Mouse (Mus musculus) MEL (cell line): ENCODE measurements around the gene Rad51d. TPM values are rescaled to one million over a fixed set of nuclear protein-coding genes. Genes with fewer than 3 reads are reported as not detected.

Experiments
- DNase-seq: peaks from one replicate; pipeline ENCODE4 v3.0.0; 2011; ENCODE audit warnings: low read depth, low spot score
- H3K27ac ChIP-seq: 2 replicates; pipeline ENCODE4 v1.5.1; 2012; ENCODE audit warnings: low read depth, mild to moderate bottlenecking, control low read depth, low read length, moderate library complexity; ENCODE audit not compliant: control insufficient read depth
- H3K27me3 ChIP-seq, 2 experiments: fragments of 150-350 bp in 1 of 2; sonication (generic) in 1 of 2; 2 replicates each; pipeline ENCODE4 v1.6.1; 2012; ENCODE audit warnings: low read length in 2 of 2, mild to moderate bottlenecking in 2 of 2, improper control_type of control experiment in 1 of 2, moderate library complexity in 1 of 2; ENCODE audit not compliant: insufficient read depth in 2 of 2, control insufficient read depth in 1 of 2
- H3K36me3 ChIP-seq, 2 experiments: 2 replicates each; pipeline ENCODE4 v1.6.1; 2012 to 2014; ENCODE audit warnings: low read length in 2 of 2, improper control_type of control experiment in 1 of 2, inconsistent platforms in 1 of 2, mild to moderate bottlenecking in 1 of 2; ENCODE audit not compliant: insufficient read depth in 2 of 2, control insufficient read depth in 1 of 2
- H3K4me1 ChIP-seq, 2 experiments: fragments of 150-350 bp in 1 of 2; sonication (generic) in 1 of 2; 2 replicates each; pipeline ENCODE4 v1.6.1; 2012; ENCODE audit warnings: low read length in 2 of 2, improper control_type of control experiment in 1 of 2, mild to moderate bottlenecking in 1 of 2; ENCODE audit not compliant: insufficient read depth in 2 of 2, control insufficient read depth in 1 of 2
- H3K4me3 ChIP-seq, 2 experiments: fragments of 150-350 bp in 1 of 2; sonication (generic) in 1 of 2; 2 replicates each; pipeline ENCODE4 v1.5.1; 2012; ENCODE audit warnings: low read depth in 2 of 2, low read length in 2 of 2, mild to moderate bottlenecking in 2 of 2, moderate library complexity in 2 of 2, control low read depth in 1 of 2, improper control_type of control experiment in 1 of 2; ENCODE audit not compliant: control insufficient read depth in 1 of 2, insufficient read depth in 1 of 2
- H3K79me2 ChIP-seq: 2 replicates; pipeline ENCODE4 v1.6.1; 2012; ENCODE audit warnings: mild to moderate bottlenecking, low read length, moderate library complexity; ENCODE audit not compliant: control insufficient read depth, poor library complexity, insufficient read depth
- H3K9ac ChIP-seq: 2 replicates; pipeline ENCODE4 v1.6.1; 2012; ENCODE audit warnings: low read depth, mild to moderate bottlenecking, control low read depth, low read length, moderate library complexity; ENCODE audit not compliant: control insufficient read depth, poor library complexity, severe bottlenecking
- H3K9me3 ChIP-seq: fragments of 150-350 bp; sonication (generic); replicated peaks from 2 replicates; pipeline ENCODE4 v1.6.1; 2012; ENCODE audit warnings: mild to moderate bottlenecking, low read length, improper control_type of control experiment, moderate library complexity; ENCODE audit not compliant: insufficient read depth
- BHLHE40 ChIP-seq: IDR thresholded peaks from 2 replicates; pipeline ENCODE4 v1.6.1; 2012; ENCODE audit warnings: low read depth, mild to moderate bottlenecking, inconsistent platforms, low read length, improper control_type of control experiment, borderline replicate concordance
- CHD2 ChIP-seq: IDR thresholded peaks from 2 replicates; pipeline ENCODE4 v1.6.1; 2011; ENCODE audit warnings: low read length, improper control_type of control experiment
- CTCF ChIP-seq, 3 experiments: IDR thresholded peaks in 2 of 3; conservative IDR thresholded peaks in 1 of 3; 2 replicates each; pipeline ENCODE4 v1.5.1; 2011 to 2012; ENCODE audit warnings: low read length in 3 of 3, low read depth in 2 of 3, mild to moderate bottlenecking in 2 of 3, improper control_type of control experiment in 1 of 3, inconsistent platforms in 1 of 3, mixed read lengths in 1 of 3, moderate library complexity in 1 of 3; ENCODE audit not compliant: control insufficient read depth in 1 of 3, insufficient read depth in 1 of 3, poor library complexity in 1 of 3, severe bottlenecking in 1 of 3
- ELF1 ChIP-seq: IDR thresholded peaks from 2 replicates; pipeline ENCODE4 v1.6.1; 2014; ENCODE audit warnings: low read depth, mild to moderate bottlenecking, inconsistent platforms, low read length, improper control_type of control experiment, moderate library complexity
- EP300 ChIP-seq, 2 experiments: IDR thresholded peaks; 2 replicates each; pipeline ENCODE4 v1.6.1; 2011; ENCODE audit warnings: improper control_type of control experiment in 2 of 2, low read length in 2 of 2, low read depth in 1 of 2, mild to moderate bottlenecking in 1 of 2
- ETS1 ChIP-seq: IDR thresholded peaks from 2 replicates; pipeline ENCODE4 v1.6.1; 2012; ENCODE audit warnings: low read depth, mild to moderate bottlenecking, inconsistent platforms, low read length, improper control_type of control experiment, moderate library complexity
- GABPA ChIP-seq: IDR thresholded peaks from 2 replicates; pipeline ENCODE4 v1.6.1; 2012; ENCODE audit warnings: low read depth, mild to moderate bottlenecking, inconsistent platforms, low read length, improper control_type of control experiment, moderate library complexity
- GATA1 ChIP-seq: IDR thresholded peaks from 2 replicates; pipeline ENCODE4 v1.6.1; 2011; ENCODE audit warnings: low read depth, low read length, improper control_type of control experiment
- HCFC1 ChIP-seq: IDR thresholded peaks from 2 replicates; pipeline ENCODE4 v1.6.1; 2012; ENCODE audit warnings: low read depth, mild to moderate bottlenecking, inconsistent platforms, low read length, improper control_type of control experiment, moderate library complexity
- JUND ChIP-seq: IDR thresholded peaks from 2 replicates; pipeline ENCODE4 v1.6.1; 2011; ENCODE audit warnings: low read depth, mild to moderate bottlenecking, improper control_type of control experiment, low read length
- KAT2A ChIP-seq: conservative IDR thresholded peaks from 2 replicates; pipeline ENCODE4 v1.6.1; 2012; ENCODE audit warnings: low read depth, low read length, improper control_type of control experiment, inconsistent platforms
- MAFK ChIP-seq: IDR thresholded peaks from 2 replicates; pipeline ENCODE4 v1.6.1; 2011; ENCODE audit warnings: low read depth, mild to moderate bottlenecking, low read length, improper control_type of control experiment, borderline replicate concordance
- MAX ChIP-seq: IDR thresholded peaks from 2 replicates; pipeline ENCODE4 v1.6.1; 2011; ENCODE audit warnings: low read length, improper control_type of control experiment
- MAZ ChIP-seq: IDR thresholded peaks from 2 replicates; pipeline ENCODE4 v1.6.1; 2012; ENCODE audit warnings: low read depth, mild to moderate bottlenecking, inconsistent platforms, low read length, improper control_type of control experiment
- MEF2A ChIP-seq: IDR thresholded peaks from 2 replicates; pipeline ENCODE4 v1.6.1; 2014; ENCODE audit warnings: low read depth, mild to moderate bottlenecking, inconsistent platforms, low read length, improper control_type of control experiment; ENCODE audit not compliant: poor library complexity, insufficient replicate concordance, severe bottlenecking; ENCODE audit errors: extremely low read depth
- MXI1 ChIP-seq: IDR thresholded peaks from 2 replicates; pipeline ENCODE4 v1.6.1; 2011; ENCODE audit warnings: mild to moderate bottlenecking, low read depth, low read length, improper control_type of control experiment
- MYB ChIP-seq: IDR thresholded peaks from 2 replicates; pipeline ENCODE4 v1.6.1; 2011; ENCODE audit warnings: mild to moderate bottlenecking, low read depth, low read length, improper control_type of control experiment
- MYC ChIP-seq: IDR thresholded peaks from 2 replicates; pipeline ENCODE4 v1.6.1; 2011; ENCODE audit warnings: low read depth, mild to moderate bottlenecking, low read length, improper control_type of control experiment, moderate library complexity
- NELFE ChIP-seq: IDR thresholded peaks from 2 replicates; pipeline ENCODE4 v1.6.1; 2011; ENCODE audit warnings: low read depth, low read length, improper control_type of control experiment
- NRF1 ChIP-seq: IDR thresholded peaks from 2 replicates; pipeline ENCODE4 v1.6.1; 2014; ENCODE audit warnings: low read depth, mild to moderate bottlenecking, inconsistent platforms, low read length, improper control_type of control experiment, moderate library complexity; ENCODE audit not compliant: poor library complexity, insufficient read depth, severe bottlenecking
- POLR2A ChIP-seq, 2 experiments: IDR thresholded peaks; 2 replicates each; pipeline ENCODE4 v1.6.1; 2011 to 2012; ENCODE audit warnings: low read length in 2 of 2, mild to moderate bottlenecking in 2 of 2, control low read depth in 1 of 2, improper control_type of control experiment in 1 of 2, low read depth in 1 of 2, moderate library complexity in 1 of 2; ENCODE audit not compliant: control insufficient read depth in 1 of 2, insufficient read depth in 1 of 2, poor library complexity in 1 of 2
- POLR2AphosphoS2 ChIP-seq: IDR thresholded peaks from 2 replicates; pipeline ENCODE4 v1.6.1; 2011; ENCODE audit warnings: low read length, improper control_type of control experiment
- POLR2AphosphoS5 ChIP-seq: IDR thresholded peaks from 2 replicates; pipeline ENCODE4 v1.6.1; 2012; ENCODE audit warnings: low read depth, borderline replicate concordance, mild to moderate bottlenecking, inconsistent platforms, low read length, moderate library complexity, mixed read lengths
- RAD21 ChIP-seq: IDR thresholded peaks from 2 replicates; pipeline ENCODE4 v1.6.1; 2011; ENCODE audit warnings: mild to moderate bottlenecking, low read depth, low read length, improper control_type of control experiment
- RCOR1 ChIP-seq: IDR thresholded peaks from 2 replicates; pipeline ENCODE4 v1.6.1; 2012; ENCODE audit warnings: low read depth, mild to moderate bottlenecking, inconsistent platforms, low read length, improper control_type of control experiment
- SIN3A ChIP-seq: IDR thresholded peaks from 2 replicates; pipeline ENCODE4 v1.6.1; 2012; ENCODE audit warnings: low read length, improper control_type of control experiment, inconsistent platforms
- SMC3 ChIP-seq: IDR thresholded peaks from 2 replicates; pipeline ENCODE4 v1.6.1; 2011; ENCODE audit warnings: low read depth, low read length, improper control_type of control experiment
- TAL1 ChIP-seq: IDR thresholded peaks from 2 replicates; pipeline ENCODE4 v1.6.1; 2012; ENCODE audit warnings: mild to moderate bottlenecking, inconsistent platforms, low read length, moderate library complexity, mixed read lengths
- TBP ChIP-seq: IDR thresholded peaks from 2 replicates; pipeline ENCODE4 v1.8.0; 2011; ENCODE audit warnings: low read depth, low read length, improper control_type of control experiment
- TCF12 ChIP-seq: IDR thresholded peaks from 2 replicates; pipeline ENCODE4 v1.6.1; 2014; ENCODE audit warnings: low read depth, mild to moderate bottlenecking, inconsistent platforms, low read length, improper control_type of control experiment, moderate library complexity
- UBTF ChIP-seq: IDR thresholded peaks from 2 replicates; pipeline ENCODE4 v1.6.1; 2012; ENCODE audit warnings: low read depth, mild to moderate bottlenecking, inconsistent platforms, low read length, improper control_type of control experiment, moderate library complexity, borderline replicate concordance; ENCODE audit not compliant: insufficient read depth
- USF2 ChIP-seq, 2 experiments: IDR thresholded peaks; 2 replicates each; pipeline ENCODE4 v1.6.1; 2011 to 2012; ENCODE audit warnings: improper control_type of control experiment in 2 of 2, low read length in 2 of 2, borderline replicate concordance in 1 of 2, inconsistent platforms in 1 of 2, low read depth in 1 of 2, mild to moderate bottlenecking in 1 of 2; ENCODE audit not compliant: insufficient read depth in 1 of 2
- ZC3H11A ChIP-seq: IDR thresholded peaks from 2 replicates; pipeline ENCODE4 v1.6.1; 2012; ENCODE audit warnings: low read depth, mild to moderate bottlenecking, inconsistent platforms, low read length, improper control_type of control experiment
- ZMIZ1 ChIP-seq: IDR thresholded peaks from 2 replicates; pipeline ENCODE4 v1.6.1; 2012; ENCODE audit warnings: low read depth, mild to moderate bottlenecking, inconsistent platforms, low read length, improper control_type of control experiment, moderate library complexity
- ZNF384 ChIP-seq: IDR thresholded peaks from 2 replicates; pipeline ENCODE4 v1.6.1; 2012; ENCODE audit warnings: low read depth, mild to moderate bottlenecking, inconsistent platforms, low read length, improper control_type of control experiment
- polyA plus RNA-seq, 2 experiments: library from polyadenylated mRNA; stranded (reverse) in 1 of 2; unstranded in 1 of 2; fragments of >175 nt in 1 of 2; fragments of >200 nt in 1 of 2; gene quantifications; 2 replicates each; pipeline versions ENCODE4 v1.2.1 to v1.2.4; 2012; ENCODE audit warnings: low replicate concordance in 2 of 2, low read depth in 1 of 2; ENCODE audit not compliant: insufficient read length in 2 of 2, insufficient read depth in 1 of 2, missing spikeins in 1 of 2
- total RNA-seq: library from RNA; depleted of rRNA; stranded (reverse); fragments of 300-350 nt; gene quantifications from 2 replicates; pipeline ENCODE4 v1.2.3, GENCODE M21; 2012

Gene Rad51d
- total and polyA plus RNA-seq, 3 experiments = 21.1 to 30.0 TPM; not detected in 1

DNA sequence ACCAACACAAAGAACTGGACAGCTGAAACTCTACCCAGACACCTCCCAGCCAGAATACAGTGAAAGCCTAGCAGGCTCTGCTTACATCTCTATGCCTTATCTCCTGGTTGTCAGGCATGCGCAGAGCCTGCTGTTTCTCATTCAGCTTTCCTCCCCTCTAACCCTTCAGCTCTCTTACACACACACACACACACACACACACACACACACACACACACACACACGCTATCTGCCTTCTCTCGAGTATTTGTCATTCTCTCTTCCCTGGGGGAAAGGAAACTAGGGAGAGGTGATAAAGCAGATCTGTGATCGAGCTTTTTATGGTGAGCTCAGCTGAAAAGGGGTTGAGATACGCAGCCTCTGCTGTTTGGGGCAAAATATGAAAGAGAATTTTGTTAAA is 15.5 kb downstream of the Rad51d start:
- Histone ChIP-seq H3K9ac (peak overlapping the region; percentile 65), H3K4me3 (peak overlapping the region; percentile 39 to 49), H3K36me3 (peaks cover 0 to 11% of the 10 kb centered on the region in 2 experiments; a peak in 2 of 4 replicates), H3K9me3 (no peaks in the 10 kb centered on the region), H3K79me2 (peaks cover 10% of the 10 kb centered on the region), H3K27ac (peak overlapping the region; percentile 90), H3K27me3 (no peaks in the 10 kb centered on the region)
- DNase-seq = peak; percentile 95
- TF ChIP-seq EP300 (IDR thresholded peaks at IDR 0.05; ENCODE audit: low read depth in 1 of 2, low read length in 2 of 2) (peak; percentile 70 to 79), POLR2A (IDR thresholded peaks at IDR 0.05; ENCODE audit: control insufficient read depth in 1 of 2, insufficient read depth in 1 of 2, low read depth in 1 of 2, low read length in 2 of 2, poor library complexity in 1 of 2) (peak in 1 of 2 experiments; percentile 45; a peak in 2 of 4 replicates), MAX (no peak), ZMIZ1 (peak; percentile 66; the same call in 1 of the 2 replicates), MEF2A (peak; percentile 31; the same call in 1 of the 2 replicates), CHD2 (no peak), RCOR1 (peak; percentile 84), HCFC1 (peak; percentile 70; the same call in 1 of the 2 replicates), USF2 (IDR thresholded peaks at IDR 0.05; ENCODE audit: borderline replicate concordance in 1 of 2, insufficient read depth in 1 of 2, low read depth in 1 of 2, low read length in 2 of 2) (no peak), TAL1 (peak; percentile 56), SIN3A (peak; percentile 93), MYB (no peak), GABPA (0 out of 2 replicates have a peak, but pooled peaks have one; percentile 21), UBTF (no peak), ZNF384 (peak; percentile 33; the same call in 1 of the 2 replicates), RAD21 (no peak), MAZ (peak; percentile 77), NELFE (peak; percentile 59), MYC (peak; percentile 59), ETS1 (peak; percentile 96), POLR2AphosphoS2 (peak; percentile 63; the same call in 1 of the 2 replicates), ZC3H11A (no peak), KAT2A (no peak; the same call in 1 of the 2 replicates), POLR2AphosphoS5 (no peak), TCF12 (peak; percentile 76), CTCF (IDR thresholded peaks at IDR 0.05 in 2 of 3, conservative IDR thresholded peaks at IDR 0.05 in 1 of 3; ENCODE audit: control insufficient read depth in 1 of 3, insufficient read depth in 1 of 3, low read depth in 2 of 3, low read length in 3 of 3, poor library complexity in 1 of 3, severe bottlenecking in 1 of 3) (no peak), SMC3 (no peak; the same call in 1 of the 2 replicates), ELF1 (no peak), MXI1 (peak; percentile 89), BHLHE40 (no peak), NRF1 (peak; percentile 95), MAFK (0 out of 2 replicates have a peak, but pooled peaks have one; percentile 23), TBP (peak; percentile 62; the same call in 1 of the 2 replicates), GATA1 (peak; percentile 87), JUND (no peak)
- TF ChIP-seq, all 39 proteins: peak for 21
- peaks cover 0 to 10% of the 10 kb centered on the region in 2 experiments; a peak in 3 of 4 replicates for H3K4me1 ChIP-seq
